Mouse (Mus musculus): Measurements from ENCODE around the gene Mettl6. TPM values are rescaled to one million over a fixed set of nuclear protein-coding genes. Genes with fewer than 3 reads are reported as not detected.

Mettl6 gene
- 11.6 and 15.7 TPM in 2 replicates for polyA plus RNA-seq (2012; rRNA removed; ENCODE audit: low replicate concordance)

DNA sequence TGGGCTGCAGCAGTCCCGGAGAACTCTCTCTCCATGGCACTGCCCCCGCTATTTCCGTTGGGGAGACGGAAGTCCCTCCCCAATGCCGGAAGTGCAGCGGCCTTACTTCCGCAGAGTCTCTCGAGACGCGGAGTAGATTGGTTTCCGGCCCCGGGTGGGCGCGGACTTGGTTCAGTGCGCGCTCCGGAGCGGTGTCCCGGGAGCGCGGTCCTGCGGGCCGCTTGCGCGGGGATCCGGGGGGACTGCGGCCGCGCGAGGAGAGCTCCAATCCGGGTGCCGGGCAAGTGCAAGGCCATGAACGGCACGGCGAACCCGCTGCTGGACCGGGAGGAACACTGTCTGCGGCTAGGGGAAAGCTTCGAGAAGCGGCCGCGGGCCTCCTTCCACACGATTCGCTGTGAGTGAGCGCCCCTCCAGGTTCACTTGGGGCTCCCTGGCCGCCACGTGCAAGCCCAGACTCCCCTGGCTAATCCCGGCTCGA lies at the start of gene Mettl6:
Mettl6 (minus strand) TSS at position 66 of the 481 bp plus-strand sequence.

DNA sequence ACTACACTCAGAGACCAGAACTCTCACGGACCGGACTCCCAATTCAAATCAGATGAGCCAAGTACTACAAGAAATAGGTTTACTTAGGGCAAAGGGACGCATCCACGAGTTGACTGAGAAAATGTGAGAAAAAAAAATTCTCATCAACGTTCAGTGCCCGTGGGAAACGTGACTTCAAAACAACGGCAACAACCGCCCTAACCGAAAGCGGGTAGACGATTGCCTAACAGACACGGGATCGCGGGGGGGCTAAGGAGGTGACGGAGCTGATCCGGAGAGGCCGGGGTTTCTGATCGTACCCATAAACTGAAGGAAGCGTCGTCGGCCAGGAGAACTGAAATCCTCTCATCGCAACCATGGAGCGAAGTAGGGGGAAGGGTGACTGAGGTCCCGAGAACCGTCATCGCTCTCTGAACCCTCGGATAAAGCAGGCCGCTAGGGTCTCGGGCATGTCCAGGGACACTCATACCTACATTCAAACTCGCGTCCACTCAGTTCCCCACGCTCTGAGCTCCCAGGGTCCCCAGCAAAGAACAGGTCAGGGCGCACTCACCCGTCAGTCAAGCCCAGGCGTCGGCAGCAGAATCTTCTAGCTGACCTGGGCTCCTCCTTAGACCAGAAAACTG lies 378 bp downstream of the Mettl6 start, which contains the start of gene Eaf1:
Eaf1 (plus strand) TSS at position 51 of the 626 bp plus-strand sequence.

DNA sequence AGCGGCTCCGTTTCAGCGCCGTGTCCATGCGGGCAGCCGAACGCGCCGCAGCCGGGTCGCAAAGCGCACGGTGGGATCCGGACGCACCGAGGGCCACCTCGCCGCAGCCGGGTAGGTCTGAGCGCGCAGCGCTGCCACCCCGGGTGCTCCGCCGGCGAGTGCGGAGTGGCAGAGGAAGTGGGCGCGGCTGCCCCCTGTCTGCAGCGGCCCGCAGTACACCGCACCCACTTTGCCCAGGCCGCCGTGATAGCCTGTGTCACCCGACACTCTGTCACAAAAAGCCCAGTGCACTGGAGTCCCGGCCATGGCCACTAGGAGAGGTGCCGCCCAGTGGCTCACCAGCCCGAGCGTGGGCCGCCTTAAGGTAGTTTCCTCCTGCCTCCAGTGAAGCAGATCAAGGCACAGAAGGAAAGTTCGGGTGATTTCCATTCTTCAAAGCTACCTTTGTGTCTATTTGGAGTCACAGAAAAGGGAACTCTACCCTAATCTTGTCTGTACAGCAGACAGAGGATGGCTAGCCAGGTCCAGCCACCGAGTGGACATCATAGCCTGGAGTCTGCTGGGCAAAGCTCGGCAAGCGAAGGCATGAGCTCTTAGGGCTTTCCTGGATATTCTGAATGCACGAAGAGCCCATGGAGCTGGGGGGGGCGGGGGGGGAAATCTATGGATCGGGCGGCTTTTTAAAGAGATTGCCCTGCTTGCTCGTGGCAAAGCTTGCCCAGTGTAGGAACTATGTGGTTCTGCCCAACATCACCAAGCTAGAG lies 58.7 kb downstream of the Mettl6 start, which contains the start of gene Sh3bp5:
Sh3bp5 (minus strand) TSS at position 149 of the 764 bp plus-strand sequence.

Other genes starting within 250 kb of the Mettl6 start
- gene Phf7, start 243.7 kb downstream of the Mettl6 start, polyA plus RNA-seq (2012; rRNA removed; ENCODE audit: low replicate concordance) = 5.5 and 6.4 TPM in 2 replicates
- gene Bap1, start 243.6 kb downstream of the Mettl6 start, polyA plus RNA-seq (2012; rRNA removed; ENCODE audit: low replicate concordance) = 49.3 and 71.2 TPM in 2 replicates
- 0.67 and 6.9 TPM in 2 replicates for gene Dnah1, start 171.1 kb downstream of the Mettl6 start, polyA plus RNA-seq (2012; rRNA removed; ENCODE audit: low replicate concordance)
- 16.2 and 18.6 TPM in 2 replicates for gene Capn7, start 158.4 kb downstream of the Mettl6 start, polyA plus RNA-seq (2012; rRNA removed; ENCODE audit: low replicate concordance)
- gene Sh3bp5, start 59.0 kb downstream of the Mettl6 start, polyA plus RNA-seq (2012; rRNA removed; ENCODE audit: low replicate concordance) = 31.3 and 54.8 TPM in 2 replicates
- gene Eaf1, start 641 bp downstream of the Mettl6 start, polyA plus RNA-seq (2012; rRNA removed; ENCODE audit: low replicate concordance) = 18.6 and 36.0 TPM in 2 replicates
- 0.36 and 4.0 TPM in 2 replicates for gene Colq, start 96.3 kb upstream of the Mettl6 start, polyA plus RNA-seq (2012; rRNA removed; ENCODE audit: low replicate concordance)
- not detected in 2 replicates for gene Gm49387, start 145.8 kb upstream of the Mettl6 start, polyA plus RNA-seq (2012; rRNA removed; ENCODE audit: low replicate concordance)
- 62.8 and 69.6 TPM in 2 replicates for gene Btd, start 146.0 kb upstream of the Mettl6 start, polyA plus RNA-seq (2012; rRNA removed; ENCODE audit: low replicate concordance)
- 23.4 and 58.2 TPM in 2 replicates for gene Hacl1, start 146.2 kb upstream of the Mettl6 start, polyA plus RNA-seq (2012; rRNA removed; ENCODE audit: low replicate concordance)

Measured in subcutaneous adipose tissue, adult 2 months (tissue).